9 mouse cellular contexts compared by ENCODE assay signal in genomic region chr2:154539720-154540119, GRCm38 (mm10). TPM values are rescaled to one million over a fixed set of nuclear protein-coding genes. Genes with fewer than 3 reads are reported as not detected.
A peak's percentile ranks its signal among the peaks of the same experiment; 100 is the strongest.
DNase-seq lines count a peak whose midpoint lies in the region.
"Had no signal": no experiment of that assay in that cellular context is flagged by ENCODE, and none has a peak within 500 bp of the region (broad histone marks: within the 10 kb centered on the region; RNA-seq: fewer than 3 reads in every experiment).

No protein-coding gene starts in this region.

- peak; percentile 64 for DNase-seq in adrenal gland, postnatal 10 days
- no peak for DNase-seq in adrenal gland, adult 8-10 months
- DNase-seq in kidney, adult 18-20 months: peak; percentile 23
- no peak for DNase-seq in kidney, adult 11 months
- peak; percentile 48 for DNase-seq in urinary bladder, postnatal 14 days (ENCODE audit: low spot score)
- DNase-seq in urinary bladder, postnatal 25 days (ENCODE audit: low spot score): no peak
- peak; percentile 57 for DNase-seq in lung, postnatal 36 days
- no peak for DNase-seq in ovary, postnatal 36 days (ENCODE audit: low spot score)
- DNase-seq: liver, embryonic 13.5 days had no signal

RNA-seq across cellular contexts. Expression of gene 1700003F12Rik, which starts 7.2 kb away (rescaled TPM):
- under 1 TPM; 0.61 to 0.81 TPM for total RNA-seq in adrenal gland, postnatal 10 days (2021)
- total RNA-seq in adrenal gland, adult 8-10 months (2022): under 1 TPM in 2 of 4 experiments, not detected in 2; 0.46 to 0.71 TPM

RNA-seq across cellular contexts. Expression of gene Actl10, which starts 11.9 kb away (rescaled TPM):
- total RNA-seq in adrenal gland, postnatal 10 days (2021): not detected
- under 1 TPM in 2 of 4 experiments, not detected in 2; 0.17 to 0.31 TPM for total RNA-seq in adrenal gland, adult 8-10 months (2022)

RNA-seq across cellular contexts. Expression of gene Necab3, which starts 19.0 kb away (rescaled TPM):
- total RNA-seq in adrenal gland, postnatal 10 days (2021): 1 to 10 TPM; 2.0 to 2.7 TPM
- 1 to 10 TPM in 3 of 4 experiments, under 1 TPM in 1; 0.41 to 3.1 (median 2.6) TPM for total RNA-seq in adrenal gland, adult 8-10 months (2022)

RNA-seq across cellular contexts. Expression of gene E2f1, which starts 30.0 kb away (rescaled TPM):
- 10 to 100 TPM; 12.8 to 14.1 TPM for total RNA-seq in adrenal gland, postnatal 10 days (2021)
- 10 to 100 TPM in 3 of 4 experiments, 1 to 10 TPM in 1; 9.9 to 12.9 (median 12.0) TPM for total RNA-seq in adrenal gland, adult 8-10 months (2022)

Comparison
In these comparisons a context has a peak if more than half of its experiments do, and no peak if none do; other contexts are left out.
1. DNase-seq: peak in adrenal gland, postnatal 10 days (single experiment), kidney, adult 18-20 months (single experiment), urinary bladder, postnatal 14 days (single experiment) and lung, postnatal 36 days (single experiment); none in adrenal gland, adult 8-10 months (single experiment), kidney, adult 11 months (single experiment), urinary bladder, postnatal 25 days (single experiment) and ovary, postnatal 36 days (single experiment).